Mouse (Mus musculus): ENCODE measurements around the gene Nme7. TPM values are rescaled to one million over a fixed set of nuclear protein-coding genes. Genes with fewer than 3 reads are reported as not detected.

The Nme7 gene
- total and polyA plus RNA-seq, 3 experiments, result 23.5 to 33.2 (median 25.3) TPM

GRCm38 (mm10) chr1:164434049-164434448 lies 130.1 kb downstream of the Nme7 start:
- TF ChIP-seq UBTF (IDR thresholded peaks at IDR 0.05; ENCODE audit: low read depth, low read length), result no peak
- no peak for TF ChIP-seq E2F4 (IDR thresholded peaks at IDR 0.05; ENCODE audit: insufficient replicate concordance, low read depth, low read length)
- in situ Hi-C loops (cut with MboI; ENCODE audit: low pct_ligation_motif_present, low pct_unique_long_range_greater_than_20kb, low sequenced_read_pairs), result no loop called here
- Histone ChIP-seq H3K79me2 (replicated peaks; ENCODE audit: control insufficient read depth, extremely low read depth, insufficient read depth, poor library complexity, severe bottlenecking) (no peaks in the 10 kb centered on the region), H3K27me3 (replicated peaks) (no peaks in the 10 kb centered on the region), H3K4me2 (ENCODE audit: insufficient read depth, low read depth, poor library complexity, severe bottlenecking) (no peak overlapping the region), H3K9ac (ENCODE audit: insufficient read depth, low read depth) (no peak overlapping the region), H3K4me1 (ENCODE audit: control insufficient read depth in 1 of 2, insufficient read depth in 2 of 2) (no peaks in the 10 kb centered on the region), H3K4me3 (replicated peaks in 1 of 3; ENCODE audit: low read depth in 2 of 3, low read length in 2 of 3, poor library complexity in 1 of 3) (no peak overlapping the region), H3K27ac (ENCODE audit: insufficient read depth, low read depth) (no peak overlapping the region), H3K36me3 (replicated peaks in 1 of 2; ENCODE audit: control insufficient read depth in 1 of 2, insufficient read depth in 1 of 2, low read length in 1 of 2) (peaks cover 3 to 17% of the 10 kb centered on the region in 2 experiments), H3K9me3 (replicated peaks; ENCODE audit: low read length) (no peaks in the 10 kb centered on the region)
- dilution Hi-C loops (cut with MboI; ENCODE audit: extremely low pct_ligation_motif_present, extremely low pct_unique_long_range_greater_than_20kb, low sequenced_read_pairs), result no loop called here
- DNase-seq (ENCODE audit: extremely low read depth), result no peak

- dilution Hi-C loops (cut with MboI; ENCODE audit: extremely low pct_ligation_motif_present, extremely low pct_unique_long_range_greater_than_20kb, low sequenced_read_pairs) (no loop called here), in situ Hi-C loops (cut with MboI; ENCODE audit: low pct_ligation_motif_present, low pct_unique_long_range_greater_than_20kb, low sequenced_read_pairs) (no loop called here)
- no peaks in the 10 kb centered on the region for H3K79me2 ChIP-seq (replicated peaks; ENCODE audit: control insufficient read depth, extremely low read depth, insufficient read depth, poor library complexity, severe bottlenecking)
Observed at GRCm38 (mm10) chr1:164436749-164437148, 132.8 kb downstream of the Nme7 start.

DNA sequence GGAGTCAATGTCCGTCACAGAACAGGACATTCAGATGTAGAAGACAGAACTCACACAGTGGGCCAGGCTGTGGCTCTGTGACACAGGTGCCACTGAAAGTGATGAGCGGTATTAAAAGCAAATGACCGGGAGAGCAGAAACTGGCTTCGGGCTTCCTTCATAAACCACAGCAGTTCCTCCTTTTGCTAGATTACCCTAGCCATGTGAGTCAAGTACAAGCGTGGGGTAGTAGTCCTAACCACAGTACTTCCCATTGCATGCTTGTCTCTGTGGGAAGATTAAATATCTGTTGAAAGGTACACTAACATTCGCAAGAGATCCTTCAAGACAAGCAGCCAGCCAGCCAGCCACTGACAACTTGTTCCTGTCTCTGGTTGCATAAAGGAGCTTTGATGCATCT lies 136.3 kb downstream of the Nme7 start:
- H3K4me3 ChIP-seq (replicated peaks in 1 of 3; ENCODE audit: low read depth in 2 of 3, low read length in 2 of 3, poor library complexity in 1 of 3), result no peak overlapping the region
- in situ Hi-C loops (cut with MboI; ENCODE audit: low pct_ligation_motif_present, low pct_unique_long_range_greater_than_20kb, low sequenced_read_pairs) (no loop called here), dilution Hi-C loops (cut with MboI; ENCODE audit: extremely low pct_ligation_motif_present, extremely low pct_unique_long_range_greater_than_20kb, low sequenced_read_pairs) (no loop called here)
- peaks cover 7 to 43% of the 10 kb centered on the region in 2 experiments for H3K4me1 ChIP-seq (ENCODE audit: control insufficient read depth in 1 of 2, insufficient read depth in 2 of 2)
- no peak overlapping the region for H3K27ac ChIP-seq (ENCODE audit: insufficient read depth, low read depth)
- peaks cover 4% of the 10 kb centered on the region for H3K9me3 ChIP-seq (replicated peaks; ENCODE audit: low read length)
- no peak for TF ChIP-seq MXI1 (IDR thresholded peaks at IDR 0.05; ENCODE audit: low read depth, low read length)
- peak; percentile 52 for TF ChIP-seq BHLHE40 (IDR thresholded peaks at IDR 0.05; ENCODE audit: low read depth, low read length)
- no peak for TF ChIP-seq ZKSCAN1 (IDR thresholded peaks at IDR 0.05; ENCODE audit: borderline replicate concordance, low read depth, low read length)
- peak; percentile 44; the same call in 1 of the 2 replicates for TF ChIP-seq EP300 (IDR thresholded peaks at IDR 0.05; ENCODE audit: low read length)
- TF ChIP-seq MYC (IDR thresholded peaks at IDR 0.05; ENCODE audit: low read depth, low read length), result no peak
- H3K9ac ChIP-seq (ENCODE audit: insufficient read depth, low read depth), result no peak overlapping the region
- H3K79me2 ChIP-seq (replicated peaks; ENCODE audit: control insufficient read depth, extremely low read depth, insufficient read depth, poor library complexity, severe bottlenecking), result no peaks in the 10 kb centered on the region
- no peak overlapping the region for H3K4me2 ChIP-seq (ENCODE audit: insufficient read depth, low read depth, poor library complexity, severe bottlenecking)
- H3K27me3 ChIP-seq (replicated peaks), result peaks cover 5% of the 10 kb centered on the region
- peak; percentile 44 for DNase-seq (ENCODE audit: extremely low read depth)
- peaks cover 3 to 17% of the 10 kb centered on the region in 2 experiments for H3K36me3 ChIP-seq (replicated peaks in 1 of 2; ENCODE audit: control insufficient read depth in 1 of 2, insufficient read depth in 1 of 2, low read length in 1 of 2)

More at GRCm38 (mm10) chr1:164436749-164437148, 132.8 kb downstream of the Nme7 start:
- Histone ChIP-seq H3K4me1 (ENCODE audit: control insufficient read depth in 1 of 2, insufficient read depth in 2 of 2) (peaks cover 2 to 24% of the 10 kb centered on the region in 2 experiments; a peak in 2 of 4 replicates), H3K4me2 (ENCODE audit: insufficient read depth, low read depth, poor library complexity, severe bottlenecking) (no peak overlapping the region), H3K36me3 (replicated peaks in 1 of 2; ENCODE audit: control insufficient read depth in 1 of 2, insufficient read depth in 1 of 2, low read length in 1 of 2) (peaks cover 3 to 17% of the 10 kb centered on the region in 2 experiments), H3K9me3 (replicated peaks; ENCODE audit: low read length) (no peaks in the 10 kb centered on the region), H3K27ac (ENCODE audit: insufficient read depth, low read depth) (no peak overlapping the region), H3K9ac (ENCODE audit: insufficient read depth, low read depth) (no peak overlapping the region), H3K4me3 (replicated peaks in 1 of 3; ENCODE audit: low read depth in 2 of 3, low read length in 2 of 3, poor library complexity in 1 of 3) (no peak overlapping the region), H3K27me3 (replicated peaks) (no peaks in the 10 kb centered on the region)
- TF ChIP-seq JUND (conservative IDR thresholded peaks at IDR 0.05; ENCODE audit: low read depth, low read length) (no peak), ZMIZ1 (IDR thresholded peaks at IDR 0.05; ENCODE audit: low read depth, low read length) (no peak), SMC3 (IDR thresholded peaks at IDR 0.05; ENCODE audit: low read depth, low read length) (no peak), ZNF384 (IDR thresholded peaks at IDR 0.05; ENCODE audit: low read depth, low read length) (no peak), NELFE (IDR thresholded peaks at IDR 0.05; ENCODE audit: low read depth, low read length) (no peak), BHLHE40 (IDR thresholded peaks at IDR 0.05; ENCODE audit: low read depth, low read length) (no peak), E2F4 (IDR thresholded peaks at IDR 0.05; ENCODE audit: insufficient replicate concordance, low read depth, low read length) (no peak), POLR2AphosphoS2 (IDR thresholded peaks at IDR 0.05; ENCODE audit: low read depth, low read length) (no peak), ZC3H11A (IDR thresholded peaks at IDR 0.05; ENCODE audit: low read depth, low read length) (no peak), EP300 (IDR thresholded peaks at IDR 0.05; ENCODE audit: low read length) (no peak), MEF2A (IDR thresholded peaks at IDR 0.05; ENCODE audit: borderline replicate concordance, low read depth, low read length) (no peak), NRF1 (IDR thresholded peaks at IDR 0.05; ENCODE audit: low read depth, low read length) (no peak), GABPA (IDR thresholded peaks at IDR 0.05; ENCODE audit: insufficient replicate concordance, low read depth, low read length) (no peak), MXI1 (IDR thresholded peaks at IDR 0.05; ENCODE audit: low read depth, low read length) (no peak)
- no peak for DNase-seq (ENCODE audit: extremely low read depth)

All from CH12.LX (cell line).